Mouse (Mus musculus) embryonic facial prominence, embryonic 12.5 days (tissue): Measurements from ENCODE around the gene Adora3. TPM values are rescaled to one million over a fixed set of nuclear protein-coding genes. Genes with fewer than 3 reads are reported as not detected.

Experiments
- ATAC-seq: fragments of 200-750 bp; cut with Nextera tagmentation; 2 replicates; pipeline ENCODE4 v1.8.0; 2017; ENCODE audit not compliant: insufficient number of reproducible peaks, insufficient read depth, low FRiP score, low TSS enrichment
- H3K27ac ChIP-seq: fragments of 300-500 bp; sonication (generic); 2 replicates; pipeline ENCODE4 v1.5.1; 2016; ENCODE audit warnings: mild to moderate bottlenecking
- H3K27me3 ChIP-seq: fragments of 300-500 bp; sonication (generic); 2 replicates; pipeline ENCODE4 v1.6.1; 2016; ENCODE audit warnings: mild to moderate bottlenecking, moderate library complexity
- H3K36me3 ChIP-seq: fragments of 300-500 bp; sonication (generic); 2 replicates; pipeline ENCODE4 v1.6.1; 2016; ENCODE audit warnings: mild to moderate bottlenecking
- H3K4me1 ChIP-seq: fragments of 300-500 bp; sonication (generic); 2 replicates; pipeline ENCODE4 v1.6.1; 2016
- H3K4me2 ChIP-seq: fragments of 300-500 bp; sonication (generic); replicated peaks from 2 replicates; pipeline ENCODE4 v1.6.1; 2016; ENCODE audit warnings: mild to moderate bottlenecking, moderate library complexity
- H3K4me3 ChIP-seq: fragments of 300-500 bp; sonication (generic); 2 replicates; pipeline ENCODE4 v1.5.1; 2016; ENCODE audit warnings: mild to moderate bottlenecking
- H3K9ac ChIP-seq: fragments of 300-500 bp; sonication (generic); 2 replicates; pipeline ENCODE4 v1.6.1; 2016; ENCODE audit warnings: mild to moderate bottlenecking, moderate library complexity
- H3K9me3 ChIP-seq: fragments of 300-500 bp; sonication (generic); 2 replicates; pipeline ENCODE4 v1.6.1; 2016; ENCODE audit warnings: mild to moderate bottlenecking, moderate library complexity
- WGBS: fragments of 180-500 bp; shearing (Covaris S2); methylation state at CpG from one replicate; pipeline ENCODE4 v1.1.7; 2016; 5-methylcytosine and 5-hydroxymethylcytosine counted together
- polyA plus RNA-seq: library from polyadenylated mRNA; unstranded; fragments of >200 nt; fragmentation: Nextera tagmentation; extraction: Ambion mirVana; gene quantifications from 2 replicates; pipeline ENCODE4 v1.2.1, GENCODE M21; 2016

Gene Adora3
- polyA plus RNA-seq, 1 experiment from 2014 or later: 0.26 TPM

DNA sequence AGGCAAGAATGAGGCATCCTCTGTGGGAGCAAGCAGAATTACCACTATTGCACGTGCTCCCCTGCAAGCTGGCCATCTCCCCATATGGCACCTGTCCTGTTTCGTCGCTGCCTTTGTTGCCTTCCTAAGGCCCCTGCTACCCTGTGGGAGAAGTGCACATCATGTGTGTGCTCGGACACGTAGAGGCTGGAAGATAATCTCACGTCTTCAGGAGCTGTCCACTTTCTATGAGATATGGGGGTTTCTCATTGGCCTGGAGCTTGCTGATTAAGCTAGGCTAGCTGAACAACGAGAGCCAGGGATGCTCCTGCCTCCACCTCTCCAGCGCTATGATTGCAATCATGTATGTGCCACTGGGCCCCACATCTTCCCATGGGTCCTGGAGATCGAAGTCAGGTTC lies 54.0 kb downstream of the Adora3 start:
- Histone ChIP-seq H3K9me3 (no peaks in the 10 kb centered on the region), H3K4me3 (no peak overlapping the region), H3K9ac (no peak overlapping the region), H3K27ac (no peak overlapping the region), H3K27me3 (no peaks in the 10 kb centered on the region), H3K4me1 (no peaks in the 10 kb centered on the region), H3K4me2 (no peak overlapping the region), H3K36me3 (no peaks in the 10 kb centered on the region)
- ATAC-seq: no peak
- 82% methylated on average over 9 of the region's 9 CpGs for WGBS

DNA sequence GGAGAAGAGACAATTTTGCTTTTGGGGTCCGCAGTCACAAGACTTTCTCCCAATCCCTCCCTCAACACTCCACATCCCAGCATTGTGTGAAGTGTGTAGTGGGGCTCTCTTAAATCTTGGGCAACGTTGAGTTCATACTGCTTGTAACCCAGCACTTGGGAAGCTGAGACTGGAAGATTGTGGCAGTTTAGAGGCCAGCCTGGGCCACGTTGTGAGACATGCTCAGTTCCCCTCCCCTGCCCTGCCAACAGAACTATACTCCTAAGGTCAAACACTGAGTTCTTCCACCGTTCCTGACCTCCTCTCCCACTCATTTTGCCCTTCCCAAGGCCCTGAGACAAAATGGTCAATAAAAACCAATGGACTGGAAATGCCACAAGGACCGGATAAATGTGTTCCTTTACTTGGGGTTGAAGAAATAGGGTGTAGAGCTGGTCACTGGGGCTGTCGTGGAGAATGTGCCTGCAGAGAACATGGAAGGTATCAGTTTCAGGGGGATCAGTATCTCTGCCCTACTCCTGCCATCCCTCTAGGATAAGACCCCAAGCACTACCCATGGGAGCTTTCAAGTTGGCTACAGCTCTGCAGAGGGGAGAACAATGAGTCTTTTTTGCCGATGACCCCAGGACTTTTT lies 57.0 kb downstream of the Adora3 start:
- H3K36me3 ChIP-seq: no peaks in the 10 kb centered on the region
- H3K4me1 ChIP-seq: no peaks in the 10 kb centered on the region
- H3K9ac ChIP-seq: no peak overlapping the region
- H3K27me3 ChIP-seq: no peaks in the 10 kb centered on the region
- WGBS: 75% methylated on average over 7 of the region's 7 CpGs
- H3K27ac ChIP-seq: no peak overlapping the region
- no peak overlapping the region for H3K4me2 ChIP-seq
- no peaks in the 10 kb centered on the region for H3K9me3 ChIP-seq
- H3K4me3 ChIP-seq: no peak overlapping the region
- no peak for ATAC-seq

DNA sequence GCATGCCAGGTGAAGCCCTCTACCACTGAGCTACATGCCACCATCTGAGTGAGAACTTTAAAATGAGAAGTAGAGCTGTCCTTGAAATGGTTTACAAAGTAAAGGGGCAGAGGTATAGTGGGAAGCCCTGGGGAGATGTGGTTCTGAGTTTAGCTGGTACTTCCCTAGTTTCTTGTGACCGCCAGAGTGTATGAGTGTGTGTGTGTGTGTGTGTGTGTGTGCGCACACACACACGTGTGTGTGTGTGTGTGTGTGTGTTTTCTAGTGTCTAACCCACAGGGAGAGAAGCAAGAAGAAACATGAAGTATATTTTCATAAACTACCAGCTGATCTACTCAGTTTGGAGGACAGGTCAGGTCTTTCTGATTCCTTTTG lies 57.5 kb downstream of the Adora3 start:
- 85% methylated on average over 3 of the region's 3 CpGs for WGBS
- Histone ChIP-seq H3K27me3 (no peaks in the 10 kb centered on the region), H3K9ac (no peak overlapping the region), H3K36me3 (no peaks in the 10 kb centered on the region), H3K9me3 (no peaks in the 10 kb centered on the region), H3K27ac (no peak overlapping the region), H3K4me2 (no peak overlapping the region), H3K4me3 (no peak overlapping the region), H3K4me1 (no peaks in the 10 kb centered on the region)
- ATAC-seq: no peak

DNA sequence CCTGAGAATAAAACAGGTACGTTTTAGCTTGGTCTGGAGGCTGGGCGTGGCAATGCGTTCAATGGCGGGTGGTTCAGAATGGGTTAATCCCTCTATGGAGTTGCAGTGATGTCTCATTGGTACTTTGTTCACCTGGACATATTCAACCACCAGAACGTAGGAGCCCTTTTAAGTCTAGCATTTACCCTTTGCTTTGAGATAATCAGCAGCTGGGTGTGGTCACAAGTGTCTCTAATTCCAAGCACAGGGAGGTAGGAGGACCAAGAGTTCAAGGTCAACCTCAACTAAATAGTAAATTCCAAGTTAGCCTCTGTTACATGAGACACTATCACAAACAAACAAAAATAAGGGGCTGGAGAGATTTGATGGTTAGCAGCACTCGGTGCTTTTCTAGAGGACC lies 58.1 kb downstream of the Adora3 start:
- no peak for ATAC-seq
- H3K36me3 ChIP-seq: no peaks in the 10 kb centered on the region
- no peaks in the 10 kb centered on the region for H3K9me3 ChIP-seq
- WGBS: 81% methylated on average over 6 of the region's 6 CpGs
- H3K9ac ChIP-seq: no peak overlapping the region
- no peak overlapping the region for H3K4me2 ChIP-seq
- no peaks in the 10 kb centered on the region for H3K4me1 ChIP-seq
- H3K27ac ChIP-seq: no peak overlapping the region
- H3K27me3 ChIP-seq: no peaks in the 10 kb centered on the region
- H3K4me3 ChIP-seq: no peak overlapping the region

DNA sequence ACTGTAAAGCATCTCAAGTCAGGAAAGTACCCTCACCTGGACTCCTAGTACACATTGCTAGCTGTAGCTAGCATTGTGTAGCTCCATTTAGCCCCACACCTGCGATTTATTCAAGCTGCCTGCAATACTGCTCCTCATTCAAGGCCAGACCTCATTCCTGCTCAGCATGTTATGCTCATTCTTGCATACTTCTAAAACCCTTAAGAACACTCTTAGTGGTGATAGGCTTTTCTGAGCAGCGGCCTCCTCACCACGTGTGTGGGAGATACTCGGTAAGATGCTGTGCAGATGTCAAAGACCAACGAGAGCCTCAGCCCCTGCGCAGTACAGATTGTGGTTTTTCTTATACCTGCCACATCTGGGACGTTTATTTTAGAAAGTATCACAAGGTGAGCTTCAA lies 59.2 kb downstream of the Adora3 start:
- no peaks in the 10 kb centered on the region for H3K4me1 ChIP-seq
- no peaks in the 10 kb centered on the region for H3K9me3 ChIP-seq
- H3K4me2 ChIP-seq: no peak overlapping the region
- H3K27ac ChIP-seq: no peak overlapping the region
- no peaks in the 10 kb centered on the region for H3K36me3 ChIP-seq
- H3K9ac ChIP-seq: no peak overlapping the region
- no peaks in the 10 kb centered on the region for H3K27me3 ChIP-seq
- WGBS: 79% methylated on average over 7 of the region's 7 CpGs
- ATAC-seq: no peak
- H3K4me3 ChIP-seq: no peak overlapping the region

DNA sequence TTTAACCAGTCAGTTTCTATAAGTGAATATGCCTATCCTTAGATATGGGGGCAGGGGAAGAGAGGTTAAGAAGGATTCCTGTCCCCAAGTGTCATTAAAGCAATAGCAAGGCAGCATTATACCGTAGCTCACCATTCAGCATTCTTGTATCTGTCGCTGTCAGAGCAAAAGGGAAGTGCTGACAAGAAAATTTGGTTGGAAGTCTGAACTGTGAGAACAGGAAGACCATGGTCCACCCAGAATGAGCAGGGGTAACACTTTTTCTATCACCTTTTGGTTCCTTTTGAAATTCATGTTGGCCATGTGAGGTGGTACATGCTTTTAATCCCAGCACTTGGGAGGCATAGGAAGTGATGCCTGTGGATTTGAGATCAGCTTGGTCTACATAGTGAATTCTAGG lies 60.4 kb downstream of the Adora3 start:
- Histone ChIP-seq H3K36me3 (no peaks in the 10 kb centered on the region), H3K4me1 (no peaks in the 10 kb centered on the region), H3K9me3 (no peaks in the 10 kb centered on the region), H3K4me2 (no peak overlapping the region), H3K27me3 (no peaks in the 10 kb centered on the region), H3K4me3 (no peak overlapping the region), H3K9ac (no peak overlapping the region), H3K27ac (no peak overlapping the region)
- WGBS: 86% methylated on average over 2 of the region's 2 CpGs
- ATAC-seq: no peak

DNA sequence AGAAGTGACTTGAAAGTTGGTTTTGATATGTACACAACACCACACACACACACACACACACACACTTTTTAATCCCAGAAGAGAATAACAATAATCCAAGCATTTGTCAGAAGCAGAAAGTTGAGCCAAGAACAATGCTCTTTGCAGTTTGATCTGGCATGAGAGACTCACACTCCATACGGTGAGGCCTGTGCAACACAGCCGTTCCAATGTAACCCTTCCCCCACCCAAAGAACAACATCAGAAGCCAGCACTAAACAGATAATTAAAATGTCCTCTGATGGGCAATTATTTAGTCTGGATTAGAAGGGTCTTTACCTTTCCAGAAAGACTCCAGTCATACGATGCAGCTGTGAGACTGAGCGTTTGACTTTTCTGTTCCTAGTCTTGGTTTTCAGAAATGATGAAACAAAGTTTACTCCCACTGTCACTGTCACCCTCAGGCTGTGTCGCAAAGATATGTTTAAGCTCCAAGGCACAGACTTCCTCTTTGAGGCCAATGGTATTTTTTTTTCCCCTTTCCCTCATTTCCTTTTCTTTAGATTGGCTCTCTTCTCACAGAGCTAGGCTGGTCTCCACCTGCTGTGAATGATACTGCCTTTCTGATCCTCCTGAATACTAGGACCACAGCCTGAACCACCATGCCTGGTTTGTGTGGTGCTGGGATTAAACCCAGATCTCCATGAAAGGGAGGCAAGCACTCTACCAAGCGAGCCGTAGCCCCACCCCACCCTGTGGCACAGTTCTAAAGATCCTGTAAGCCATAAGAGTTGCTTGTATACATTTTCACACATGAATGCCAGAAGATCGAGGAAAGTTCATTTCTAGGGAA lies 61.8 kb downstream of the Adora3 start, which contains the start of gene I830077J02Rik:
TSS of gene I830077J02Rik (minus strand) at position 425 of the 832 bp plus-strand sequence.
- Histone ChIP-seq H3K9ac (no peak within 1 kb of the TSS), H3K36me3 (peaks cover 6% of the 10 kb centered on the region; the same call in 1 of the 2 replicates), H3K27me3 (no peaks in the 10 kb centered on the region), H3K4me3 (no peak within 1 kb of the TSS), H3K9me3 (no peaks in the 10 kb centered on the region), H3K27ac (no peak within 1 kb of the TSS), H3K4me2 (no peak within 1 kb of the TSS), H3K4me1 (no peaks in the 10 kb centered on the region)
- WGBS: 83% methylated on average over 8 of the region's 8 CpGs
- no peak for ATAC-seq

DNA sequence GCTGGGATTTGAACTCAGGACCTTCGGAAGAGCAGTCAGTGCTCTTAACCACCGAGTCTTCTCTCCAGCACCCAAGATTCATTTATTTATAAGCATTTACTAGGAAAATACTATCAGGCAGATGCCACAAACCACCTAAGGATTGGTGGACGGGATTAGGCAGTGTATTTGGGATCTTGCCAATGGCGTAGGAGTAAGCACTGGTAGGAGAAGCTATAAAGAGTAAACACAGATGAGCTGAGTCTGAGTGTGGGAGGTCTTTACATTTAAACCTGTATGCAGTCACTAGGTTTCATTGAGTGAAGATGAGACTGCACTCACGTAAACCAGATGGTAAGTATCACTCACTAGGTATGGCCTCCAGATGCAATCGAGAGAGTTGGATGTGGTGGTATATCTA lies 63.3 kb downstream of the Adora3 start:
- no peak overlapping the region for H3K27ac ChIP-seq
- ATAC-seq: no peak
- WGBS: 93% methylated on average over 6 of the region's 6 CpGs
- H3K4me2 ChIP-seq: no peak overlapping the region
- peaks cover 11% of the 10 kb centered on the region; the same call in 1 of the 2 replicates for H3K36me3 ChIP-seq
- no peak overlapping the region for H3K9ac ChIP-seq
- no peaks in the 10 kb centered on the region for H3K27me3 ChIP-seq
- no peaks in the 10 kb centered on the region for H3K4me1 ChIP-seq
- no peak overlapping the region for H3K4me3 ChIP-seq
- H3K9me3 ChIP-seq: no peaks in the 10 kb centered on the region

DNA sequence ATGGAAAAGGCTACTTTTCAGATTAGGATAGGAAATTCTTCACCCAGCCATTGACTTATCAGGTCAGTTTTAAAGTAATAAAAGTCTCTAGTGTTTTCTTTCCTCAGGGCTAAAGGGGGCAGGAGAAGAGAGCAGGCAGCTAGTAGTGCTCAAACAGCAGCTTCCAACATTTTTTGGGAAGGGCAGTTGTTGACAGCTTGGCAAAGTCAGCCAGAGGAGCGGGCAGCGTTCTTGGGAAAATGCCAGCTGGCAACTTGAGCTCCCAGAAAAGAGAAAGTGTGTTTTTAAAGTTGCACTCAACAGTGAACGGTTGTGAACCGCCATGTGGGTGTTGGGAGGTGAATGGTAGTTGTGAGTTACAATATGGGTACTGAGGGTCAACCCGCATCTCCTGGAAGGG lies 64.4 kb downstream of the Adora3 start:
- no peaks in the 10 kb centered on the region for H3K27me3 ChIP-seq
- H3K36me3 ChIP-seq: peaks cover 15% of the 10 kb centered on the region
- no peak overlapping the region for H3K4me2 ChIP-seq
- no peaks in the 10 kb centered on the region for H3K9me3 ChIP-seq
- 90% methylated on average over 5 of the region's 5 CpGs for WGBS
- no peak for ATAC-seq
- H3K4me1 ChIP-seq: no peaks in the 10 kb centered on the region
- no peak overlapping the region for H3K4me3 ChIP-seq
- H3K9ac ChIP-seq: no peak overlapping the region
- no peak overlapping the region for H3K27ac ChIP-seq

- WGBS: 86% methylated on average over 4 of the region's 4 CpGs
- Histone ChIP-seq H3K4me2 (no peak overlapping the region), H3K36me3 (peaks cover 23% of the 10 kb centered on the region), H3K27ac (no peak overlapping the region), H3K9me3 (no peaks in the 10 kb centered on the region), H3K27me3 (no peaks in the 10 kb centered on the region), H3K4me1 (no peaks in the 10 kb centered on the region), H3K9ac (no peak overlapping the region), H3K4me3 (no peak overlapping the region)
- ATAC-seq: no peak
These were observed 65.5 kb downstream of the Adora3 start for GRCm38 (mm10) chr3:105936111-105936510.

DNA sequence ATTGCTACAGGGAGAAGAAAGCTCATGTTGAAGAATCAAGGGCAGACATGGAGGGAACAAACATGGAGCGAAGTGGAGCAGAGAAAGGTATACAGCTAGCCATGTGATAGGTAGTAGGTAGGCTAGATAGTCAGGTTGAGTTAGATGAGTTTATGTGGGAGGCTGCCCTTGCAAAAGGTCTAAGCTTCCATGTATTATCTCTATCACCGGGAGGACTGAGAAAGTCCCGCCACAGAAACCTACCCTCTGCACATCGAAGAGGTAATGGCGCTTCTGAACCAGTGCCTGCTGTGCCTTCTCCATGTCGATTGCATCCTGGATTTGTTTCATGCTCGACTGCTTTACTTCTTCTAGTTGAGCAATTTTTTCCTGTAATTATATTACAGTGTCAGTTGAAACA lies 80.7 kb downstream of the Adora3 start:
- Histone ChIP-seq H3K27ac (no peak overlapping the region), H3K4me1 (no peaks in the 10 kb centered on the region), H3K9ac (no peak overlapping the region), H3K4me3 (no peak overlapping the region), H3K36me3 (peaks cover 63% of the 10 kb centered on the region), H3K9me3 (no peaks in the 10 kb centered on the region), H3K4me2 (no peak overlapping the region), H3K27me3 (no peaks in the 10 kb centered on the region)
- no peak for ATAC-seq
- 97% methylated on average over 7 of the region's 7 CpGs for WGBS

DNA sequence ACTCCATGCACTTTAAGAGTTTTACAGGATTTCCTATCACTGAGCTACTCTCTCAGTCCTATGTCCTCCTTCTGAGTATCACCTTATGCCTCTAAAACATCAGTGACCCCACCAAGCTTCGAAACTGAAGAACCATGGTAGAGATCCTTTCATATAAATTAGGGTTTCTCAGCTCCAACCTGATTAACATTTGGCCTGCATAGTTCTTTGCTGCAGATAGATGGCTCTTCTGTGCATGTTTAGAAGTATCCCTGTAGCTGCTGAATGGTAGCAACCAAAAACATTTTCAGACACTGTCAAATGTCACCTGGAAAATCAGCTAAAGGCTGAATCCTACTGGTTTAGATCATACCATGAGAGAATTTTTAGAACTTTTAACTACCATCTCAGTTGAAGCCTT lies 86.6 kb downstream of the Adora3 start:
- Histone ChIP-seq H3K4me1 (peaks cover 23% of the 10 kb centered on the region), H3K9me3 (no peaks in the 10 kb centered on the region), H3K36me3 (peaks cover 24% of the 10 kb centered on the region), H3K4me2 (no peak overlapping the region), H3K9ac (no peak overlapping the region; the same call in 1 of the 2 replicates), H3K27me3 (no peaks in the 10 kb centered on the region), H3K27ac (no peak overlapping the region), H3K4me3 (no peak overlapping the region)
- WGBS: 98% methylated on average over 1 of the region's 1 CpGs
- ATAC-seq: no peak
